Mouse (Mus musculus): ENCODE measurements around the gene Mrps36. TPM values are rescaled to one million over a fixed set of nuclear protein-coding genes. Genes with fewer than 3 reads are reported as not detected.

Gene Mrps36
- total RNA-seq, 2 experiments from 2014 or later: 13.2 to 19.8 TPM

Other genes with a start within 250 kb of the Mrps36 start
- gene Ocln, start 191.9 kb downstream of the Mrps36 start, total RNA-seq (2015; ENCODE audit: low replicate concordance): not detected in 2 replicates
- 1.4 TPM in 1 of 2 replicates, not detected in the other for gene Ocln, start 191.9 kb downstream of the Mrps36 start, total RNA-seq (2017; ENCODE audit: low replicate concordance)
- gene Marveld2, start 127.7 kb downstream of the Mrps36 start, total RNA-seq (2015; ENCODE audit: low replicate concordance): 0.63 TPM in 1 of 2 replicates, not detected in the other
- 0.26 TPM in 1 of 2 replicates, not detected in the other for gene Marveld2, start 127.7 kb downstream of the Mrps36 start, total RNA-seq (2017; ENCODE audit: low replicate concordance)
- gene Ak6, start 93.7 kb downstream of the Mrps36 start, total RNA-seq (2015; ENCODE audit: low replicate concordance): 84.9 and 114 TPM in 2 replicates
- gene Ak6, start 93.7 kb downstream of the Mrps36 start, total RNA-seq (2017; ENCODE audit: low replicate concordance): 38.1 and 53.0 TPM in 2 replicates
- gene Rad17, start 93.6 kb downstream of the Mrps36 start, total RNA-seq (2015; ENCODE audit: low replicate concordance): 10.7 and 19.2 TPM in 2 replicates
- gene Rad17, start 93.6 kb downstream of the Mrps36 start, total RNA-seq (2017; ENCODE audit: low replicate concordance): 14.7 and 20.5 TPM in 2 replicates
- gene Taf9, start 93.1 kb downstream of the Mrps36 start, total RNA-seq (2015; ENCODE audit: low replicate concordance): 3.3 and 15.0 TPM in 2 replicates
- 2.2 and 16.3 TPM in 2 replicates for gene Taf9, start 93.1 kb downstream of the Mrps36 start, total RNA-seq (2017; ENCODE audit: low replicate concordance)
- gene Ccdc125, start 74.9 kb downstream of the Mrps36 start, total RNA-seq (2015; ENCODE audit: low replicate concordance): 8.8 and 13.2 TPM in 2 replicates
- gene Ccdc125, start 74.9 kb downstream of the Mrps36 start, total RNA-seq (2017; ENCODE audit: low replicate concordance): 17.0 and 18.6 TPM in 2 replicates
- 5.0 and 16.1 TPM in 2 replicates for gene Cdk7, start 13.7 kb downstream of the Mrps36 start, total RNA-seq (2015; ENCODE audit: low replicate concordance)
- 12.5 and 13.5 TPM in 2 replicates for gene Cdk7, start 13.7 kb downstream of the Mrps36 start, total RNA-seq (2017; ENCODE audit: low replicate concordance)
- gene Cenph, start 31.2 kb upstream of the Mrps36 start, total RNA-seq (2015; ENCODE audit: low replicate concordance): 29.9 and 45.5 TPM in 2 replicates
- gene Cenph, start 31.2 kb upstream of the Mrps36 start, total RNA-seq (2017; ENCODE audit: low replicate concordance): 19.2 and 24.7 TPM in 2 replicates
- gene Ccnb1, start 41.9 kb upstream of the Mrps36 start, total RNA-seq (2015; ENCODE audit: low replicate concordance): 64.0 and 69.2 TPM in 2 replicates
- gene Ccnb1, start 41.9 kb upstream of the Mrps36 start, total RNA-seq (2017; ENCODE audit: low replicate concordance): 97.6 and 133 TPM in 2 replicates
- gene Slc30a5, start 88.8 kb upstream of the Mrps36 start, total RNA-seq (2015; ENCODE audit: low replicate concordance): 22.8 and 38.6 TPM in 2 replicates
- 16.2 and 17.9 TPM in 2 replicates for gene Slc30a5, start 88.8 kb upstream of the Mrps36 start, total RNA-seq (2017; ENCODE audit: low replicate concordance)

Measured in erythroblast, adult 5-6 weeks (primary cell).